8 mouse cellular contexts compared by ENCODE assay signal in genomic region chr16:32682194-32682593, GRCm38 (mm10). TPM values are rescaled to one million over a fixed set of nuclear protein-coding genes. Genes with fewer than 3 reads are reported as not detected.
DNase-seq lines count a peak whose midpoint lies in the region; ATAC-seq lines count a peak whose summit lies in the region.

No protein-coding gene starts in this region.

- 0 out of 2 replicates have a peak, but pooled peaks have one; percentile 39 for ATAC-seq in midbrain, embryonic 11.5 days (ENCODE audit: low FRiP score)
- no peak for ATAC-seq in midbrain, embryonic 15.5 days (replicated peaks)
- ATAC-seq in heart, embryonic 12.5 days (ENCODE audit: insufficient number of reproducible peaks, low FRiP score): peak; percentile 54; the same call in 1 of the 2 replicates

- peak; percentile 98 for DNase-seq in midbrain, embryonic 11.5 days (ENCODE audit: low spot score, missing footprints)
- peak; percentile 81 for DNase-seq in MN1 (ENCODE audit: low spot score)
- DNase-seq in cerebellum, adult 9-11 months: peak; percentile 65
- peak; percentile 52 to 71 for DNase-seq in left cerebral cortex, postnatal 25 days (ENCODE audit: low spot score in 2 of 2)
- peak; percentile 86 for DNase-seq in naive thymus-derived CD4-positive, alpha-beta T cell, adult 2 months (ENCODE audit: low read depth)
- DNase-seq in urinary bladder, postnatal 36 days (ENCODE audit: low spot score in 2 of 2): no peak

- H3K36me3 ChIP-seq in midbrain, embryonic 11.5 days (ENCODE audit: control insufficient read depth, insufficient read depth, low read length): peaks cover 8% of the 10 kb centered on the region; the same call in 1 of the 2 replicates
- peaks cover 10% of the 10 kb centered on the region; the same call in 1 of the 2 replicates for H3K36me3 ChIP-seq in midbrain, embryonic 15.5 days (replicated peaks)
- peaks cover 43% of the 10 kb centered on the region for H3K36me3 ChIP-seq in heart, embryonic 12.5 days

- no peak overlapping the region for H3K4me2 ChIP-seq in midbrain, embryonic 11.5 days
- no peak overlapping the region for H3K4me2 ChIP-seq in midbrain, embryonic 15.5 days
- no peak overlapping the region for H3K4me2 ChIP-seq in heart, embryonic 12.5 days

- intact Hi-C loops in left cerebral cortex, postnatal 25 days (cut with DNase I): loop anchor here (2.0 to 5.0 kb wide), 2 partner anchors 23 to 175 kb away; no protein-coding TSS in a partner anchor

- no peaks in the 10 kb centered on the region for H3K27me3 ChIP-seq in midbrain, embryonic 11.5 days (ENCODE audit: control insufficient read depth, insufficient read depth, low read length)
- H3K27me3 ChIP-seq in midbrain, embryonic 15.5 days (replicated peaks): no peaks in the 10 kb centered on the region
- H3K27me3 ChIP-seq in heart, embryonic 12.5 days (replicated peaks): peaks cover 5% of the 10 kb centered on the region; the same call in 1 of the 2 replicates

- H3K9ac ChIP-seq in midbrain, embryonic 11.5 days (ENCODE audit: low read length): no peak overlapping the region
- H3K9ac ChIP-seq in midbrain, embryonic 15.5 days: no peak overlapping the region
- H3K9ac ChIP-seq in heart, embryonic 12.5 days: no peak overlapping the region

- H3K27ac ChIP-seq in midbrain, embryonic 11.5 days (ENCODE audit: low read depth, low read length): no peak overlapping the region
- H3K27ac ChIP-seq in midbrain, embryonic 15.5 days: no peak overlapping the region
- H3K27ac ChIP-seq in heart, embryonic 12.5 days (ENCODE audit: poor library complexity, severe bottlenecking): no peak overlapping the region

- H3K9me3 ChIP-seq in midbrain, embryonic 11.5 days (ENCODE audit: control insufficient read depth, low read length): no peaks in the 10 kb centered on the region
- H3K9me3 ChIP-seq in midbrain, embryonic 15.5 days: no peaks in the 10 kb centered on the region
- no peaks in the 10 kb centered on the region for H3K9me3 ChIP-seq in heart, embryonic 12.5 days (replicated peaks)

- no peaks in the 10 kb centered on the region for H3K4me1 ChIP-seq in midbrain, embryonic 11.5 days (ENCODE audit: control insufficient read depth, insufficient read depth, low read length)
- H3K4me1 ChIP-seq in midbrain, embryonic 15.5 days: no peaks in the 10 kb centered on the region
- H3K4me1 ChIP-seq in heart, embryonic 12.5 days (replicated peaks): peaks cover 16% of the 10 kb centered on the region

- WGBS in midbrain, embryonic 11.5 days: 37% methylated on average over 5 of the region's 5 CpGs
- WGBS in midbrain, embryonic 15.5 days: 34% methylated on average over 5 of the region's 5 CpGs
- WGBS in heart, embryonic 12.5 days: 21% methylated on average over 5 of the region's 5 CpGs

- no peak overlapping the region for H3K4me3 ChIP-seq in midbrain, embryonic 11.5 days (ENCODE audit: low read depth, low read length)
- H3K4me3 ChIP-seq in midbrain, embryonic 15.5 days: no peak overlapping the region
- no peak overlapping the region for H3K4me3 ChIP-seq in heart, embryonic 12.5 days

RNA-seq across cellular contexts. Expression of gene Tnk2, which starts 38.5 kb away (rescaled TPM):
- polyA plus RNA-seq in midbrain, embryonic 11.5 days (2014; fragmentation: Nextera tagmentation; extraction: Ambion mirVana): 6.1 and 6.6 TPM in 2 replicates
- 22.0 and 24.2 TPM in 2 replicates for polyA plus RNA-seq in midbrain, embryonic 15.5 days (2015; fragmentation: Nextera tagmentation; extraction: Ambion mirVana)
- polyA plus RNA-seq in heart, embryonic 12.5 days (2016; fragmentation: Nextera tagmentation; extraction: Ambion mirVana): 6.7 and 8.4 TPM in 2 replicates
- 100 to 1,000 TPM; 179 to 184 TPM for total RNA-seq in left cerebral cortex, postnatal 25 days (2021)

RNA-seq across cellular contexts. Expression of gene Muc4, which starts 53.5 kb away (rescaled TPM):
- 0.19 and 0.29 TPM in 2 replicates for polyA plus RNA-seq in midbrain, embryonic 11.5 days (2014; fragmentation: Nextera tagmentation; extraction: Ambion mirVana)
- polyA plus RNA-seq in midbrain, embryonic 15.5 days (2015; fragmentation: Nextera tagmentation; extraction: Ambion mirVana): not detected in 2 replicates
- 0.13 and 0.17 TPM in 2 replicates for polyA plus RNA-seq in heart, embryonic 12.5 days (2016; fragmentation: Nextera tagmentation; extraction: Ambion mirVana)
- total RNA-seq in left cerebral cortex, postnatal 25 days (2021): not detected

Comparison
In these comparisons a context has a peak if more than half of its experiments do, and no peak if none do; other contexts are left out.
1. DNase-seq: peak in midbrain, embryonic 11.5 days (single experiment), MN1 (single experiment), cerebellum, adult 9-11 months (single experiment), left cerebral cortex, postnatal 25 days (2 of 2) and naive thymus-derived CD4-positive, alpha-beta T cell, adult 2 months (single experiment); none in urinary bladder, postnatal 36 days (0 of 2).